Mouse (Mus musculus): ENCODE measurements around the gene Zbtb48.

Gene Zbtb48

DNA sequence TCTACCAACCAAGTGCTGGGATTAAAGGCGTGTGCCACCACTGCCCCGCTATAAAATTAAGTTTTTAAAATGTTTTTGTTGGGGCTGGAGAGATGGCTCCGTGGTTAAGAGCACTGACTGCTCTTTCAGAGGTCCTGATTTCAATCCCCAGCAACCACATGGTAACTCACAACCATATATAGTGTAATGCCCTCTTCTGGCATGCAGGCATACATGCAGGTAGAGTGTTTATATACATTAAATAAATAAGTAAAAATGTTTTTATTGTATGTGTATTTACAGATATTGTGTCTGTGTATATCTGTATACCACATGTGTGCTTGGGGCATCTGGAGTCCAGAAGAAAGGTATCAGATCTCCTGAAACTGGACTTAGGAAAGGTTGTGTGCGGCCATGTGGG, 26.1 kb downstream of the Zbtb48 start:
- DNase-seq (ENCODE audit: low read depth, low spot score): no peak

DNA sequence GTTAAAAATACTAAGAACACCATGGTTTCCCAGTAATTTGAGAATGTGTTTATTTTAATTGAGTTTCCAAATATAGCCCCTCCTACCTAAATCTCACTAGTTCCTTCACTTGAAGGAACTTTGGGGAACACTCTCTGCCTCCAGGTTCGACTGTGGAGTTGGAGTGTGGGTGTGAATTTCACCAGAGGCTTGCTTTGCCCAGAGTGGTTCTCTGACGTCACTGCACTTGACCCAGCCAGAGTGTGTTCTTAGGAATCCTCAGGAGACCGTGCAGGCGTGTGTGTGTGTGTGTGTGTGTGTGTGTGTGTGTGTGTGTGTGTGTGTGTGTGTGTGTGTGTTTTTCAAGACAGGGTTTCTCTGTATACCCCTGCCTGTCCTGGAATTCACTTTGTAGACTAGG, 26.6 kb downstream of the Zbtb48 start:
- DNase-seq (ENCODE audit: low read depth, low spot score): no peak

GRCm38 (mm10) chr4:151999481-151999880, 28.0 kb downstream of the Zbtb48 start:
- no peak for DNase-seq (ENCODE audit: low read depth, low spot score)

GRCm38 (mm10) chr4:151997701-151998100, 29.8 kb downstream of the Zbtb48 start:
- DNase-seq (ENCODE audit: low read depth, low spot score): no peak

GRCm38 (mm10) chr4:151996951-151997222, 30.6 kb downstream of the Zbtb48 start:
- DNase-seq (ENCODE audit: low read depth, low spot score): no peak

GRCm38 (mm10) chr4:151996173-151996950, 31.1 kb downstream of the Zbtb48 start, which contains the start of gene Phf13:
Gene Phf13, minus strand, starts transcription at chr4:151996258.
- peak; percentile 97 for DNase-seq (ENCODE audit: low read depth, low spot score)

DNA sequence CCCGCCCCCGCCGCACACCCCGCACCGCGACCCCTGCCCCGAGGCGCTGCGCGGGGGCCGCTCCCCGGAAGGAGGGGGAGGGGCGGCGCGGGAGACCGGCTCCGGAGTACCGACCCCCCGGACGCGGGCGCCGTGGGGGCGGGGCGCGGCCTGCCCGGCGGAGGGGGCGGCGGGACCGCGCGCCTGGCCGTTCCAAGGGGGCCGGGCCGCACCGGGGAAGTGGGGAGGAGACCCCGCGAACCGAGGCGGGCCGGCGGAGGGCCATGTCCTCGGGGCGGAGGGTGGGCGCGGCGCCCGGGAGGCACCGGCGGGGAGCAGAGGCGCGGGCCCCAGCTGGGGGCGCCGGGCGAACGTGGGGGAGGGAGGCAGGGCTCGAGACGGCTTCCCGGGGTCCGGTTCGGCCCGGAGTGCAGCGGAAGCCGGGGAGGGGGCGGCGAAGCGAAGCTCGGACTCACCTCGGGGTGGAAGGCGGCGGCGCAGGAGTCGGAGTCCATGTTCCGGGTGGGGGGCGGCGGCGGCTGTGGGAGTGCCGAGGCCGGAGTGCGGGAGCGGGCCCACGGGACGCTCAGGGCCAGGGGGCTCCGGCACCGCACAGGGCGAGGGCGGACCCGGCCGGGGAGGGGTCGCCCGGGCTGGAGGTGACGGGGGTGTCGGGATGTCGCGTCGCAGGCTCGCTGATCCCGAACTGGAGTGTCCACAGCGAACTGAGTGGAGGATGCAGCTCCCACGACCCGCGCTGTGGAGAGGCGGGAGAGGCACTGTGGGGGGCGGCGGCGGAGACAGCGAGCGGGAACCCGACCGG, 31.9 kb downstream of the Zbtb48 start:
- no peak for DNase-seq (ENCODE audit: low read depth, low spot score)

DNA sequence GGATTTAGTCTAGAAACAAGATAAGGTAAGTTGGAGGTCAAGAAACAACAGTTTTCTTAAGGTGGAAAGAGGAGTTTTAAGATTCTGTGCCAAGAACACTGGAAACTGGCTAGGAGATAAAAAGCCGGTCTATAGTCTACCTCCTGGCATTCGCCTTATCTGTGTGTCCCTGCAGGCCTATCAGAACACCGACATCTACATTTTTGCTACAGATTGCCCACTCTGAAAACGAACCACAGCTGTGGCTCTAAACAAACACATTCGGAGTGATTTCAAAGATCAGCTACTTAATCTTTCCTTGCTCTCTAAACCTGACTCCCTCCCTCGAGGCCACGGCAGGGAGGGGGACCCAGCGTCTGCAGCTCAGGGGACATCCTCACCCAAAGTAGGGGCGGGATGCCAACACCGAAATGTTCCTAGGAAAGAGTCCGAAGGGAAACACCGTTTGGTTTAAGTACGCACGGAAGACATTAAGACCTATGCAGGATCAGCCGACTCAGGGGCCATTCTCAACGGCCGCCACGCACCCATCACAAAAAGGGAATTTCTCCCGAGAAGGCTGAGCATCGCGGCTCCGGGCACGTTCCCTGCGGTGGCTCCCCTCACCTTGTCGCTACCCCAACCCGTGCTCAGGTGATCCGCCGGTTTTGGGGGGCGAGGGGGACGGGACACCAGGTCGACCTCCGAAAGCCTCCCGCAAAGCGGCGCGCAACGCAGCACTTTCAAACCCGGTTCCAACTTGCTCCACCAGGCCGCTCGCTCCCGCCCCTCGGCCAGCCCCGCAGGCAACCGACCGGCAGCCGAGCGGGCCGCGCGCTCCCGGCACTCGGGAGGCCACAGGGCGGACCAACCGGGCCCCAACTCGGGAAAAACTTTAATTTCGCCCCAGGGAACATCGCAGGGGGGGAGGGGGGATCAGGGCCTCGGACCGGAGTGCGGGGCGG, 33.0 kb downstream of the Zbtb48 start:
- DNase-seq (ENCODE audit: low read depth, low spot score): no peak

DNA sequence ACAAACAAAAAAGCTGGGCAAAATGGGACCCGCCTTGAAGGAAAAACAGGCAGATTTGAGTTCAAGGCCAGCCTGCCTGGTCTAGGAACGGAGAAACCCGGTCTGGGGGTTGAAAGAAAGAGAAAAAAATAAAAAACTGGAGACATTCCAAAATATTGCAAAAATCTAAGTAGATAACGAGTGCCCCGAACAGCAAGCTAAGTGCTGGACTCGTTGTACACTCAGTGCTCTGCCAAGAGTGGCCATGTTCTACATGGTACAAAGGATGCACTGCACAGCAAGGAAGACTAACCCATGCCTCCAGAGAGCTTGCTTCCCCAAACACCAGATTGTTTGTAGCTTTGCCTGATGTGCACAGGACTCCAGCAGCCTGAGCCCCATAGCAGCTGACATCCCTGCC, 34.4 kb downstream of the Zbtb48 start:
- DNase-seq (ENCODE audit: low read depth, low spot score): no peak

DNA sequence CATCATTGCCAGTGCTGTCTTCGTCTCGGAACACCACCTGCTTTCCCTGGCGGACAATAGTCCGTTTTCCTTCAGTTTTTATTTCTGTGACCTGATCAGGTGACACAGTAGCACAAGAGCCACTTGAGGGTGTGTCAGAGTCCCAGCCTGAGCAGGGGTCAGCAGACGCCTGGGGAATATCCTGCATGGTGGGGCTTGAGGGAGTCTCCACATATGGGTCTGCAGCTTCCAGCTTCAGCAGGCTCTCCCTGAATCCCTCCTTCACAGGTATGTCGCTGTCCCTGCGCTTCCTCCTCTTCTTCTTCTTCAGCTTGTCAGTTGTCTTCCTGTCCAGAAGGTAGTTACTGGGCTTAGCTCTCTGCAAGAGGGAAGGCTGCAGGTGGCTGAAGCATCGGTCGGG, 35.4 kb downstream of the Zbtb48 start:
- DNase-seq (ENCODE audit: low read depth, low spot score): no peak

GRCm38 (mm10) chr4:151989110-151989488, 38.4 kb downstream of the Zbtb48 start:
- no peak for DNase-seq (ENCODE audit: low read depth, low spot score)

GRCm38 (mm10) chr4:151988342-151989109, 38.9 kb downstream of the Zbtb48 start, which contains the start of gene Thap3:
Gene Thap3, minus strand, starts transcription at chr4:151988997.
- DNase-seq (ENCODE audit: low read depth, low spot score): no peak

- no peak for DNase-seq (ENCODE audit: low read depth, low spot score)
Observed at GRCm38 (mm10) chr4:151988014-151988341, 39.5 kb downstream of the Zbtb48 start.

DNA sequence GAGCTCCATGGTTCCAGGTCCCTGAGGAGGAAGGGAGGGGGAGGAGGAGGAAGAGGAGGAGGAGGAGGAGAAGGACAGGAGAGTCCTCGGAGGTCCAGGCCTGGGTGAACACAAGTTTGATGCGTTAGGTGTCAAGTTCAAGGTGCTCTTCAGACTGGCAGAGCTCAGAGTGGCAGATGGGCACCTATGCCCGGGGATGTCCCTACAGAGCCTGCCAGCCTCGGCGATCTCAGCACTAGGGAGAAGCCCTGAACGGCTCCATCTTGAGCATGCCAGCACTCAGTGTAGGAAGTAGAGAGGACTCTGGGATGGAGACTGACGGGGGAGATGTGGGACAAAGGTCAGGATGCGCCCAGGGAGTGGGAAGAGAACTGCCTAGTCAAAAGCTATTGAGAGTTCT, 40.8 kb downstream of the Zbtb48 start:
- no peak for DNase-seq (ENCODE audit: low read depth, low spot score)

GRCm38 (mm10) chr4:151985886-151986285, 41.6 kb downstream of the Zbtb48 start:
- no peak for DNase-seq (ENCODE audit: low read depth, low spot score)

- no peak for DNase-seq (ENCODE audit: low read depth, low spot score)
Observed at GRCm38 (mm10) chr4:151983560-151983959, 43.9 kb downstream of the Zbtb48 start.

GRCm38 (mm10) chr4:151983043-151983442, 44.4 kb downstream of the Zbtb48 start:
- DNase-seq (ENCODE audit: low read depth, low spot score): no peak

GRCm38 (mm10) chr4:151981363-151981762, 46.1 kb downstream of the Zbtb48 start:
- no peak for DNase-seq (ENCODE audit: low read depth, low spot score)

DNA sequence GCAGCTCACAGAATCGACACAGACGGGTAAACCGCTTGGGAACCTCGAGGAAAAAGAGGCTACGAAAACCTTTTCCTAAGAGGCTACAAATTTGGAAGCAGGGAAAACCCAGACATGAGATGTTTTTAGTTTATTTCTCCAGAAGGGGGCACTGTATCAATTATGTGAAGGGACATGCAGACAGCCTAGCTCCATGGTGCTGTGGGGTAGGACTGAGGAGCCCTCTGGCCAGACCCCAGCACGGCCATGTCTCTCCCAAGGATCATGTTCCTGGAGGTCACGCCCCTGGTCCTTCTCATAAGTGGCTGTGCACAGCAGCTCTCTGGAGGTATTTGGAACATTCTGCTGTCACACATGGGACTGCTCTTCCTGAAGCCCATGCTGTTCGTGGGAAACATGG, 46.8 kb downstream of the Zbtb48 start:
- DNase-seq (ENCODE audit: low read depth, low spot score): no peak

DNA sequence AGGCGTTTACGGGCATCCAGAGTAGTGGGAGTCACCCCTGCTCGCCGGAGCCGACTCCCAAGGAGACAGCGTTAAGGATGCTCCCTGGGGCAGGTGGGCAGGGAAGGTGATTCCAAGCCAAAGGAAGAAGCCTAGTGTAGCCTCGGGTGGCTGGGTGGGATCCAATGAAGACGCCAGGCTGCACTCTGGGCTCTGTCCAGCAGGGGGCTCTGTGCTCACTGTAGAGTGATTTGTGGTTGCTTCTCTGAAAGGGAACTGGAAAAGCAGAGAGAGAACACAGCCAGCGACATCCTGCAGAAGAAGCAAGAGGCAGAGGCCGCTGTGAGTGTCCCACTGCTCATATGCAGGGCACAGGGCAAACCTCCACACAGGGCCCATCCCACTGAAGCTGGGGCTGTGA, 49.7 kb downstream of the Zbtb48 start:
- DNase-seq (ENCODE audit: low read depth, low spot score): peak; percentile 67

GRCm38 (mm10) chr4:151975441-151975840, 52.0 kb downstream of the Zbtb48 start:
- no peak for DNase-seq (ENCODE audit: low read depth, low spot score)
